Mouse (Mus musculus): ENCODE data around the gene Rcn3. TPM values are rescaled to one million over a fixed set of nuclear protein-coding genes. Genes with fewer than 3 reads are reported as not detected.

The Rcn3 gene
- polyA plus RNA-seq, 1 experiment from 2014 or later: 215 TPM

DNA sequence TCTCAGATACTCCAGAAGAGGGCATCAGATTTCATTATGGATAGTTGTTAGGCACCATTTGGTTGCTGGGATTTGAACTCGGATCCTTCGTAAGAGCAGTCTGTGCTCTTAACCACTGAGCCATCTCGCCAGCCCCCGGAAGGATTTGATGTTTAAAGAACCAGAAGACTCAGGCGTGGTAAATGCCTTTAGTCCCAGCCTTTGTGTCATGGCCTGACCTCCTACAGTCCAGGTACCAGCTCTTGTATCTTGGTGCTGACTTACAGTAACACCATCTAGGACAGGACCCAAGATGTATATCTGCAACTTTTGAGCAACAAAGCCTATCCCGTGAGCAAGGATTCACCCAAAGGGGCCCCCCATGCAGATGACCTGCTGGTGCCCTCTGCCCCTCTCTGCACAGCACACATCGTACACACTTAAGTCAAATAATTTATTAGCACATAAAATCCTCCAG is 33.2 kb upstream of the Rcn3 start:
- no peaks in the 10 kb centered on the region for H3K9me3 ChIP-seq (replicated peaks; ENCODE audit: low read length)
- no peak overlapping the region for H3K4me2 ChIP-seq (ENCODE audit: low read length)
- ATAC-seq (replicated peaks; ENCODE audit: low FRiP score, low read depth): no peak
- no peak overlapping the region for H3K4me3 ChIP-seq (replicated peaks; ENCODE audit: low read depth, low read length)
- no peaks in the 10 kb centered on the region for H3K27me3 ChIP-seq (ENCODE audit: insufficient read depth, low read length)
- no peak for DNase-seq (ENCODE audit: low spot score)
- peaks cover 40% of the 10 kb centered on the region; the same call in 1 of the 2 replicates for H3K4me1 ChIP-seq (replicated peaks; ENCODE audit: insufficient read depth, low read length)
- H3K9ac ChIP-seq (ENCODE audit: low read depth, low read length): no peak overlapping the region
- peak; percentile 53 for TF ChIP-seq CTCF (IDR thresholded peaks at IDR 0.05; ENCODE audit: low read depth)
- 17% methylated on average over 7 of the region's 7 CpGs for WGBS
- peaks cover 49% of the 10 kb centered on the region for H3K36me3 ChIP-seq (ENCODE audit: insufficient read depth, low read length)
- H3K27ac ChIP-seq: peak overlapping the region; percentile 80

DNA sequence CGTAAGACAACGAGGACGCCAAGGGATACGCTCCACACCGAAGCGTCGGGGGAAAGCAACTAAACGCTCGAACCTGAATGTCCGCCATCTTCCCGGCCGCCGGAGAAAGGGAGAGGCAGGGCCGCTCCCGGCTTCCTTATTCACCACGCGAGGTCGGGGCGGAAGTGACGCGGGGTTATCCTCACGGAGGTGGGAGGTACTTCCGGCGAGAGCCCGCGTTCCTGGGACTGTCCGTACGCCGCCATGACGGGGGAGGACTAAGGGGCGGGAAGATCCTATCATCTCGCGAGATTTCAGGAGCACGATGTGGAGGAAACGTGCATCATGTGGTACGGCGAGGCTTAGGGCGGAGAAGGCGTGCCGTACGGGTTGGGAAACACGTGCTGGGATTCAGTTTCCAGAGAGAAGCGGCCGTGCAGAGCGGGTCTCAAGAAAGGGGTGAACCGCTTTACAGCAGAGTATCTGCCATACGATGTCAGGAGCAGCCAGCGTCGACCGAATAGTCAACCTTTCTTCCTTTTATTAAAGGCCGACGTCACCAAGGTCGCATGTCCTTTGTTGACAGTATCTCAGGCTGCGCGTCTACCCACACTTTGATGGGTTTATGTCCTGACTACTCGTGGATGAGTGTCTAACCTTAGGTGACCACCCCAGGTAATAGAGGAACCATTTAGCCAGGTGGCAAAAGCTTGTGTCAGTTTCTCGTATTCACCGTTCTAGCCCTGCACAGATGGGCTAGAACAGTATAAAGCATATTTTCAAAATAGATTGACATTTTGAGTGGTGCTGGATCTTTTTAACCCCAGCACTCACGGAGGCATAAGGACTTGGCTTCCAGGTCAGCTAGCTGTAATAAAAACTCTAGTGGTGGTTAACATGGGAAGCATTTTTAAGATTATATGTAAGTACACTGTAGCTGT is 32.5 kb upstream of the Rcn3 start, which contains the start of gene Rps11:
Gene Rps11, minus strand, starts transcription at position 216 of the 920 bp plus-strand sequence.
- Histone ChIP-seq H3K4me1 (replicated peaks; ENCODE audit: insufficient read depth, low read length) (peaks cover 36% of the 10 kb centered on the region; the same call in 1 of the 2 replicates), H3K4me3 (replicated peaks; ENCODE audit: low read depth, low read length) (peak within 1 kb of the TSS; percentile 94), H3K9me3 (replicated peaks; ENCODE audit: low read length) (no peaks in the 10 kb centered on the region), H3K36me3 (ENCODE audit: insufficient read depth, low read length) (peaks cover 56% of the 10 kb centered on the region), H3K27ac (peak within 1 kb of the TSS; percentile 93), H3K27me3 (ENCODE audit: insufficient read depth, low read length) (no peaks in the 10 kb centered on the region), H3K9ac (ENCODE audit: low read depth, low read length) (peak within 1 kb of the TSS; percentile 97), H3K4me2 (ENCODE audit: low read length) (peak within 1 kb of the TSS; percentile 95)
- no peak for TF ChIP-seq CTCF (IDR thresholded peaks at IDR 0.05; ENCODE audit: low read depth)
- ATAC-seq (replicated peaks; ENCODE audit: low FRiP score, low read depth) (peak; percentile 84), DNase-seq (ENCODE audit: low spot score) (peak; percentile 99)
- under 1% methylated on average over 59 of the region's 59 CpGs for WGBS

DNA sequence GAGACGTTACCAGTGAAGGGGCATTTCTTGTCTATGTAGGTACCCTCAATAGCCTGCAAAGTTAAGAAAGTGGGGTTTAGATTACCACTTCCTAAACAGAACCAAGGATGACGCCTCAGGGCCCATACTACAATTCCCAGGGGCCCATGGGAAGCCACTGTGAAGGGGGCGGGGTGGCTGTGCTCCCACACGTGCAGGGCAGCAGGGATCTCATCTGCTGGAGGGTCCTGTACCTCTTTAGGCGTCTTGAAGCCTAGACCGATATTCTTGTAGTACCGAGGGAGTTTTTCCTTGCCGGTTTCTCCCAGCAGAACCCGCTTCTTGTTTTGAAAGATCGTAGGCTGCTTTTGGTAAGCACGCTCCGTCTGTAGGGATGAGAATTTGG is 31.2 kb upstream of the Rcn3 start:
- WGBS: 14% methylated on average over 12 of the region's 12 CpGs
- DNase-seq (ENCODE audit: low spot score) (peak; percentile 58), ATAC-seq (replicated peaks; ENCODE audit: low FRiP score, low read depth) (no peak)
- H3K27ac ChIP-seq: no peak overlapping the region; the same call in 1 of the 2 replicates
- H3K4me3 ChIP-seq (replicated peaks; ENCODE audit: low read depth, low read length): peak overlapping the region; percentile 94
- H3K9me3 ChIP-seq (replicated peaks; ENCODE audit: low read length): no peaks in the 10 kb centered on the region
- peaks cover 60% of the 10 kb centered on the region for H3K36me3 ChIP-seq (ENCODE audit: insufficient read depth, low read length)
- peaks cover 31% of the 10 kb centered on the region; the same call in 1 of the 2 replicates for H3K4me1 ChIP-seq (replicated peaks; ENCODE audit: insufficient read depth, low read length)
- no peak for TF ChIP-seq CTCF (IDR thresholded peaks at IDR 0.05; ENCODE audit: low read depth)
- no peaks in the 10 kb centered on the region for H3K27me3 ChIP-seq (ENCODE audit: insufficient read depth, low read length)
- H3K4me2 ChIP-seq (ENCODE audit: low read length): peak overlapping the region; percentile 95
- H3K9ac ChIP-seq (ENCODE audit: low read depth, low read length): peak overlapping the region; percentile 97

DNA sequence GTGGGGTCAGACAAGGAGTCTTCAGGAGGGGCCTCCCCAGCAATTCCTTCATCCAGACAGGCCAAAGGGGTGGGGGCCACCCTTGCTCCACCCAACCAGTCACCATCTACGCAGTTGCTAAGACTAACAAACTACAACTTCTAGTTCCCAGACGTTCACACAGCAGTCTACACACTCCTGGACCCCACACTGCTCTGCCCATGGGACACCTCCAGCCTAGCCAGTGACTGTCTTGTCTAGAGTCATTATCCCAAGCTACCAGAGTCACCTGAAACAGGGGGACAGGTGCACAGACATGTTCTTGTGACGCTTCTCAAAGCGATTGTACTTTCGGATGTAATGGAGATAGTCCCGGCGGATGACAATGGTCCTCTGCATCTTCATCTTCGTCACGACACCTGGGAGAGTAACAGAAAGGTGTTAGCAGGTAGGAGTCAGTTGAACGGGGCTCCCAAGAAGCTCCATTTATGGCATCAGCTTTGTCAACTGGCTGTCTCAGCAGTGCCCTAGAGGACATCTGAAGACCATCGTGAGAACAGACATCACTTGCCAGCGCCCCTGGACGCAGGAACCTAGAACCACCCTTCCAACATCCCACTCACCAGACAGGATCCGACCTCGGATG is 30.7 kb upstream of the Rcn3 start:
- WGBS: 76% methylated on average over 15 of the region's 15 CpGs
- TF ChIP-seq CTCF (IDR thresholded peaks at IDR 0.05; ENCODE audit: low read depth): no peak

DNA sequence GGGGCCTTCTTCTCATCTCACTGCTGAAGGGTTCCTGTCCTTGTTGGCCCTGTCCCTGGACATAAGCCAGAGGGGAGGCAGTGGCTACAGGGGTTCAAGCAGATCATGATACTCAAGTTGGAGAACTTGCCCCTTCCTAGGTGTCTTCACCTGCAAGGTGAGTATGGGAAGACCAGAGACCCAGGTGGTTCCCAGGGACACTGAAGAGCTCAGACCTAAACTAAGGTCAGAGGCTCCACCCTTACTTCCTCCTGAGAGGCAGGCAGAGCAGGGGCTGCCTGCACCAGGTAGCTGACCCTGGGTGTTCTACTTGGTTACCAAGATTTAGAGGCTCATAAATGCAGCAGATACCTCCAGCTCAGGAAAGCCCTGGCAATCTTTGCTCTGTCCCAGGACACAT is 29.9 kb upstream of the Rcn3 start:
- no peak for TF ChIP-seq CTCF (IDR thresholded peaks at IDR 0.05; ENCODE audit: low read depth)
- peak overlapping the region; percentile 7; the same call in 1 of the 2 replicates for H3K4me2 ChIP-seq (ENCODE audit: low read length)

More for the DNA sequence above, 30.7 kb upstream of the Rcn3 start:
- Histone ChIP-seq H3K27ac (no peak overlapping the region), H3K4me2 (ENCODE audit: low read length) (peak overlapping the region; percentile 95), H3K9ac (ENCODE audit: low read depth, low read length) (peak overlapping the region; percentile 97; the same call in 1 of the 2 replicates), H3K9me3 (replicated peaks; ENCODE audit: low read length) (no peaks in the 10 kb centered on the region), H3K4me3 (replicated peaks; ENCODE audit: low read depth, low read length) (peak overlapping the region; percentile 94; the same call in 1 of the 2 replicates), H3K4me1 (replicated peaks; ENCODE audit: insufficient read depth, low read length) (peaks cover 31% of the 10 kb centered on the region; the same call in 1 of the 2 replicates), H3K36me3 (ENCODE audit: insufficient read depth, low read length) (peaks cover 60% of the 10 kb centered on the region), H3K27me3 (ENCODE audit: insufficient read depth, low read length) (no peaks in the 10 kb centered on the region)
- ATAC-seq (replicated peaks; ENCODE audit: low FRiP score, low read depth): no peak
- DNase-seq (ENCODE audit: low spot score): no peak

DNA sequence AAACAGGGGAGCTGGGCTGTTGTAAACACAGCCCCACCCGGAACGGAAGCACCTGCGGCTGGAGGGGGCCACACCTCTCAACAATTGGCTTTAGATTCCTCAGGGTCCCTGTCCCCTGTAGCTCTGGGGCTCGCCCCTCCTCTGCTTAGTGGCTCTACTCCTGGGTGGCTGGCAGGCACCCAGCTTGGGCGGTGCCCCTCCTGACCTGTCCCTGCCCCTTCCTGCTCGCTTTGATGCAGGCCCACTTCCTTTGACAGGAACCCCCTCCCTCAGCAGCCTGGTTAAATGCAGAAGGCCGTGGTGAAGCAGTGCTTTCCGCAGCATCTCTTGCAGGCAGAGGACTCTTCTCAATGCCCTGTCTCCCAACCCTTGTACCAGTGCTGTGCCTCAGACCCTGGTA is 29.4 kb upstream of the Rcn3 start:
- no peak for DNase-seq (ENCODE audit: low spot score)
- no peak for TF ChIP-seq CTCF (IDR thresholded peaks at IDR 0.05; ENCODE audit: low read depth)
- peak overlapping the region; percentile 24; the same call in 1 of the 2 replicates for H3K9ac ChIP-seq (ENCODE audit: low read depth, low read length)

More for the DNA sequence above, 29.9 kb upstream of the Rcn3 start:
- peaks cover 24% of the 10 kb centered on the region; the same call in 1 of the 2 replicates for H3K4me1 ChIP-seq (replicated peaks; ENCODE audit: insufficient read depth, low read length)
- DNase-seq (ENCODE audit: low spot score) (no peak), ATAC-seq (replicated peaks; ENCODE audit: low FRiP score, low read depth) (no peak)
- H3K36me3 ChIP-seq (ENCODE audit: insufficient read depth, low read length): peaks cover 60% of the 10 kb centered on the region
- H3K9ac ChIP-seq (ENCODE audit: low read depth, low read length): peak overlapping the region; percentile 24; the same call in 1 of the 2 replicates
- no peaks in the 10 kb centered on the region for H3K27me3 ChIP-seq (ENCODE audit: insufficient read depth, low read length)
- no peak overlapping the region for H3K4me3 ChIP-seq (replicated peaks; ENCODE audit: low read depth, low read length)
- H3K27ac ChIP-seq: no peak overlapping the region
- no peaks in the 10 kb centered on the region for H3K9me3 ChIP-seq (replicated peaks; ENCODE audit: low read length)

More for the DNA sequence above, 29.4 kb upstream of the Rcn3 start:
- 55% methylated on average over 8 of the region's 8 CpGs for WGBS
- Histone ChIP-seq H3K4me2 (ENCODE audit: low read length) (peak overlapping the region; percentile 7; the same call in 1 of the 2 replicates), H3K27me3 (ENCODE audit: insufficient read depth, low read length) (no peaks in the 10 kb centered on the region), H3K9me3 (replicated peaks; ENCODE audit: low read length) (no peaks in the 10 kb centered on the region), H3K4me3 (replicated peaks; ENCODE audit: low read depth, low read length) (no peak overlapping the region), H3K27ac (no peak overlapping the region), H3K4me1 (replicated peaks; ENCODE audit: insufficient read depth, low read length) (peaks cover 18% of the 10 kb centered on the region; the same call in 1 of the 2 replicates), H3K36me3 (ENCODE audit: insufficient read depth, low read length) (peaks cover 55% of the 10 kb centered on the region)
- no peak for ATAC-seq (replicated peaks; ENCODE audit: low FRiP score, low read depth)

Data from kidney, postnatal 0 days (tissue).